Mouse (Mus musculus) heart, embryonic 10.5 days (tissue): ENCODE data around the gene E130116L18Rik. TPM values are rescaled to one million over a fixed set of nuclear protein-coding genes. Genes with fewer than 3 reads are reported as not detected.
"Not testable (repeated sequence)": the region's sequence is repeated elsewhere in the genome, so short reads cannot be mapped to it uniquely, and the experiment has no call there.

ENCODE experiments used
- DNase-seq: peaks from one replicate; pipeline ENCODE4 v3.0.0-alpha.2; 2017; ENCODE audit warnings: low spot score
- H3K27ac ChIP-seq: fragments of 300-500 bp; sonication (generic); 2 replicates; pipeline ENCODE4 v1.5.1; 2016; ENCODE audit warnings: mild to moderate bottlenecking
- H3K27me3 ChIP-seq: fragments of 300-500 bp; sonication (generic); 2 replicates; pipeline ENCODE4 v1.6.1; 2016; ENCODE audit warnings: mild to moderate bottlenecking; ENCODE audit not compliant: poor library complexity, insufficient read depth, severe bottlenecking
- H3K36me3 ChIP-seq: fragments of 300-500 bp; sonication (generic); 2 replicates; pipeline ENCODE4 v1.6.1; 2016; ENCODE audit warnings: mild to moderate bottlenecking, moderate library complexity
- H3K4me1 ChIP-seq: fragments of 300-500 bp; sonication (generic); 2 replicates; pipeline ENCODE4 v1.6.1; 2016; ENCODE audit warnings: mild to moderate bottlenecking
- H3K4me3 ChIP-seq: fragments of 300-500 bp; sonication (generic); 2 replicates; pipeline ENCODE4 v1.5.1; 2016; ENCODE audit warnings: mild to moderate bottlenecking, moderate library complexity
- H3K9me3 ChIP-seq: fragments of 300-500 bp; sonication (generic); 2 replicates; pipeline ENCODE4 v1.6.1; 2016; ENCODE audit warnings: mild to moderate bottlenecking, moderate library complexity
- WGBS: fragments of 180-500 bp; shearing (Covaris S2); methylation state at CpG from one replicate; pipeline ENCODE4 v1.1.7; 2016; 5-methylcytosine and 5-hydroxymethylcytosine counted together
- polyA plus RNA-seq: library from polyadenylated mRNA; unstranded; fragments of >200 nt; fragmentation: Nextera tagmentation; extraction: Ambion mirVana; gene quantifications from 2 replicates; pipeline ENCODE4 v1.2.1, GENCODE M21; 2016

E130116L18Rik gene
- polyA plus RNA-seq, 1 experiment from 2014 or later = not detected

DNA sequence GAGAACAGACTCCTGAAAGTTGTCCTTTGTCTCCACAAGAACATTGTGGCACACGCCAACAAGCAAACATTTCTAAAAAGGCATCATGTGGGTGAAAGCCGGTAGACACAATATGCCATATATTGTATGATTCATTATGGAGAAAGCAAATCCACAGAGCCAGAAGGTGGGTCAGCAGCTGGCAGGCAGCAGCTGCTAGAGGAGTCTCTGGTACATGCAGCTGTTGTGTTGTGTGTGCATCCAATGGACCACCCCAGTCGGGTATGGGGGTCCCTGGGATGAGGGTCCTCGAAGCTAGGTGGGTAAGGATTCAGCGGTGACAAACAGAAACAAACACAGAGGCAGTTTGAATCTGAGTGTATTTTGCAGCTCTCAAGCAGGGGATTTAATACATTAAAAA, 45.0 kb downstream of the E130116L18Rik start:
- not testable (repeated sequence) for H3K9me3 ChIP-seq, H3K36me3 ChIP-seq, DNase-seq, H3K27ac ChIP-seq, H3K4me3 ChIP-seq, H3K27me3 ChIP-seq, H3K4me1 ChIP-seq
- WGBS = 84% methylated on average over 5 of the region's 5 CpGs

Other genes starting within 250 kb of the E130116L18Rik start
- gene Prkag2, start 122.5 kb downstream of the E130116L18Rik start, polyA plus RNA-seq = 65.1 and 100 TPM in 2 replicates
- gene Galntl5, start 41.7 kb downstream of the E130116L18Rik start, polyA plus RNA-seq = not detected in 2 replicates
- gene Galnt11, start 1.2 kb downstream of the E130116L18Rik start, polyA plus RNA-seq = 36.1 and 37.7 TPM in 2 replicates